Mouse (Mus musculus) lung, embryonic 16.5 days (tissue): ENCODE results near the gene Gyg. TPM values are rescaled to one million over a fixed set of nuclear protein-coding genes. Genes with fewer than 3 reads are reported as not detected.

ENCODE experiments used
- ATAC-seq: fragments of 200-750 bp; cut with Nextera tagmentation; 2 replicates; pipeline ENCODE4 v1.8.0; 2017; ENCODE audit warnings: low read depth, mild to moderate bottlenecking, moderate library complexity
- H3K27ac ChIP-seq: fragments of 300-500 bp; sonication (generic); 2 replicates; pipeline ENCODE4 v1.5.1; 2014; ENCODE audit warnings: mild to moderate bottlenecking, control low read depth, low read length
- H3K27me3 ChIP-seq: fragments of 300-500 bp; sonication (generic); 2 replicates; pipeline ENCODE4 v1.6.1; 2014; ENCODE audit warnings: low read depth, low read length, mixed read lengths; ENCODE audit not compliant: control insufficient read depth, insufficient read depth
- H3K36me3 ChIP-seq: fragments of 300-500 bp; sonication (generic); 2 replicates; pipeline ENCODE4 v1.6.1; 2014; ENCODE audit warnings: low read length; ENCODE audit not compliant: control insufficient read depth, insufficient read depth
- H3K4me1 ChIP-seq: fragments of 300-500 bp; sonication (generic); replicated peaks from 2 replicates; pipeline ENCODE4 v1.6.1; 2014; ENCODE audit warnings: low read length, mixed read lengths; ENCODE audit not compliant: control insufficient read depth, insufficient read depth
- H3K4me2 ChIP-seq: fragments of 300-500 bp; sonication (generic); 2 replicates; pipeline ENCODE4 v1.6.1; 2014; ENCODE audit warnings: low read depth, low read length, control low read depth
- H3K4me3 ChIP-seq: fragments of 300-500 bp; sonication (generic); 2 replicates; pipeline ENCODE4 v1.5.1; 2014; ENCODE audit warnings: mild to moderate bottlenecking, low read length, control low read depth
- H3K9ac ChIP-seq: fragments of 300-500 bp; sonication (generic); 2 replicates; pipeline ENCODE4 v1.6.1; 2014; ENCODE audit warnings: low read length, control low read depth
- H3K9me3 ChIP-seq: fragments of 300-500 bp; sonication (generic); 2 replicates; pipeline ENCODE4 v1.6.1; 2016; ENCODE audit warnings: low read length; ENCODE audit not compliant: control insufficient read depth
- WGBS: fragments of 180-500 bp; shearing (Covaris S2); extraction: QIAGEN DNeasy Blood & Tissue Kit; methylation state at CpG from one replicate; pipeline ENCODE4 v1.1.7; 2014; 5-methylcytosine and 5-hydroxymethylcytosine counted together
- polyA plus RNA-seq: library from polyadenylated mRNA; unstranded; fragments of >200 nt; fragmentation: Nextera tagmentation; extraction: Ambion mirVana; gene quantifications from 2 replicates; pipeline ENCODE4 v1.2.1, GENCODE M21; 2015

Gyg gene
- polyA plus RNA-seq, 1 experiment from 2014 or later, result 336 TPM

DNA sequence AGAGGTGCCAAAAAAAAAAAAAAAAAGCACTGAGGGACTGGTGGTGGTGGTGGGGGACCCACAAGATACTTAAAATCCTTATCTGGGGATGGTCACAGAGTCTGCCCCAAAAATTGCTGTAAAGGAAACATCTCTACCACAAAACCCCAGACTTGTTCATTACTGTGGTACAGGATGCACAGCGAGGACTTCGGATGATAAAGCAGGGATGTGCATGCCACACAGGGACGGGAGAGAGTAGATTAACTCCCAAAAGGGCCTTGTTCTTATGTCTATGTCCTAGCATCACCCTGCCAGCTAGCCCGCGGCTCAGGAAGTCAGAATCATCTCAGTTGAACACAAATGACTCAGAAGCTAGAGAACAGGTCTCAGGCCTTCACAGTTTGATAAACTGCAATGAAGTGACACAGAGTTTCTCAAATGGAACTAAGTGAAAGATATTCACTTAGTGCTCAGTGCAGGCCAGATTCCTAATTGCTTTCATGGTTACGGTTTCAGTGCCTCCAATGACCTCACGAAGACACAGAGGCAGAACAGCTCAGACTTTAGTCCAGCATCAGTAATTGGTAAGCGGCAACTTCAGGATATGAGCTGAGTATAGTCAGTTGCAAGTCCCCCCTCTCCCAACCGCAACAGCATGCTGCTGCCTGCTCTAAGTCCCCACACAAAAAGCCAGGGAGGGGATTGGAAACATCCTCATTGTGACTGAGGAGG, 18.1 kb downstream of the Gyg start:
- Histone ChIP-seq H3K4me2 (no peak overlapping the region), H3K27me3 (no peaks in the 10 kb centered on the region), H3K4me1 (peaks cover 14% of the 10 kb centered on the region), H3K27ac (no peak overlapping the region), H3K9ac (no peak overlapping the region), H3K9me3 (no peaks in the 10 kb centered on the region), H3K4me3 (no peak overlapping the region), H3K36me3 (peaks cover 24% of the 10 kb centered on the region)
- no peak for ATAC-seq
- 82% methylated on average over 9 of the region's 9 CpGs for WGBS

DNA sequence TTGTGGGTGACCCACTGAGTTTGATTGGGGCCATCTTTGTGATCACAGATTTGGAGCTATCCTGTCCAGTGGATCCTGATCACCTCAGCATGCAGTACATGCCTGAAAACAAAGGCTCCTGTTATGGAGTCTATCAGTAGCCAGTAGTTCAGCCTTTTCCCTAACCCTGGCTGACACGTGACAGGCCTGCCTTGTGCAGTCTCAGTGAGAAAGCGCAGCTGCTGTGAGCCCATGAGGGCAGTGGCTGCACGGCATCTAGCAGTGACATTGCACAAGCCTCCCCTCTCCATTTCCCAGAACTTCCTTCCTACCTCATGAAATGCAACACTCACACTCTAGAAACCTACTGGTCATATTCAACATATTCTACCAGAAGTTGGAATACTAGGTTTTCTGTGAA, 20.6 kb downstream of the Gyg start:
- H3K36me3 ChIP-seq, result peaks cover 22% of the 10 kb centered on the region
- peak overlapping the region; percentile 76 for H3K27ac ChIP-seq

DNA sequence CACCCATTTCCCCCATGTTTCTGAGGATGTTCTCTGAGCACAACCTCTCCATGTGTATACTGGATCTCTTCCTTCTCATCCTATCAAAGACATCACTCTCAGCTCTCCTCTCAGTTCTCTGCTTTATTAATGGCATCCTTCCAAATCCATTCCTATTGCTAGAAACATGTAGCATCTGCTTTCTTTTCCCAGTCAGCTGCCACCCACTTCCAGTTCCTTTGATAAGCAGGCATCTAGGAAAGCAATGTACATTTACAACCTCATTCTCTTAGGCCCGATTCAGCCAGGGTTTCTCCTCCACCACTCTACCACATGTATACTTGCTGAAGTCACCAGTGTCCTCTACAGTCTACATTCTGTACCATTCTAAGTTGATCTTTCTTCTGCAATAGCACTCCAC, 21.4 kb downstream of the Gyg start:
- H3K36me3 ChIP-seq, result peaks cover 18% of the 10 kb centered on the region
- no peaks in the 10 kb centered on the region for H3K27me3 ChIP-seq
- WGBS, result 57% methylated on average over 1 of the region's 1 CpGs
- peak; percentile 22 for ATAC-seq
- H3K27ac ChIP-seq, result peak overlapping the region; percentile 76
- no peak overlapping the region for H3K9ac ChIP-seq
- H3K4me2 ChIP-seq, result no peak overlapping the region
- H3K4me1 ChIP-seq, result peaks cover 26% of the 10 kb centered on the region
- H3K4me3 ChIP-seq, result no peak overlapping the region
- no peaks in the 10 kb centered on the region for H3K9me3 ChIP-seq

More for the DNA sequence above, 20.6 kb downstream of the Gyg start:
- Histone ChIP-seq H3K4me3 (no peak overlapping the region), H3K27me3 (no peaks in the 10 kb centered on the region), H3K4me1 (peaks cover 26% of the 10 kb centered on the region), H3K4me2 (no peak overlapping the region), H3K9me3 (no peaks in the 10 kb centered on the region), H3K9ac (no peak overlapping the region)
- 50% methylated on average over 3 of the region's 3 CpGs for WGBS
- peak; percentile 41 for ATAC-seq

DNA sequence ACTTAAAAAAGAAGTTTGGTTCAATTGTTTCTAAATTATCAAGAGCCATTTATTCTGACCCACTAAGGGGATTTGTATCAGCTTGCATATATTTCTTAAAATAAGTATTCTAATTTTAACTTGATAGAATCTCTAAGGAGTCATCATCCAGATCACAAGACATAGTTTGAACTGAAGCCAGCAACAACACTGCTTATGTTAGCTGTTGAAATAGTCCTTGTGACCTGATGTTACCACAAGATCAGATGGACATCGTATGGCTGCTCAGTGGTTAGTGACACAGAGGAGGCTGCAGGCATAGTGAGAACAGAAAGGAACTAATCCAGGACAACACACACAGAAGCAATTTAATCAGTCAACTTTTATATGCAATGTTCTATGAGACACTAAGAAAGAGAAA, 22.4 kb downstream of the Gyg start:
- H3K27me3 ChIP-seq, result no peaks in the 10 kb centered on the region
- 67% methylated on average over 1 of the region's 1 CpGs for WGBS
- no peak overlapping the region for H3K4me2 ChIP-seq
- H3K9me3 ChIP-seq, result no peaks in the 10 kb centered on the region
- H3K36me3 ChIP-seq, result peaks cover 16% of the 10 kb centered on the region
- H3K4me1 ChIP-seq, result peaks cover 26% of the 10 kb centered on the region
- H3K4me3 ChIP-seq, result no peak overlapping the region
- peak; percentile 6; the same call in 1 of the 2 replicates for ATAC-seq
- H3K9ac ChIP-seq, result no peak overlapping the region
- H3K27ac ChIP-seq, result peak overlapping the region; percentile 76

DNA sequence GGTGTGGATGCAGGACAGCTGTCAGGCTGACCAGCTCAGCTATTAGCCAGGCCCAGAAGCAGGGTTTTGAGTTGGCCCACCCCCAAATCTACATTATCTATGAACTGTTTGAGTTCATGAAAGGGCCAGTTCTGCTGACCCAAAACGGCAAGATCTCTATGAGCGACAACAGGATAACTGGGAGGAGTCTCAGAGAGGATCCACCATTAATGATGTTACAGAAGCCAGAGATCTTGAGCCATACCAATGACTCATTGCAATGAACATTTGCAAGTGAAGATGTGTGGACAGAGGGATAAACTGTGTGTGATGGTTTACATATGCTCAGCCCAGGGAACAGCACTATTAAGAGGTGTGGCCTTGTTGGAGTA, 23.8 kb downstream of the Gyg start:
- peak; percentile 89 for ATAC-seq

DNA sequence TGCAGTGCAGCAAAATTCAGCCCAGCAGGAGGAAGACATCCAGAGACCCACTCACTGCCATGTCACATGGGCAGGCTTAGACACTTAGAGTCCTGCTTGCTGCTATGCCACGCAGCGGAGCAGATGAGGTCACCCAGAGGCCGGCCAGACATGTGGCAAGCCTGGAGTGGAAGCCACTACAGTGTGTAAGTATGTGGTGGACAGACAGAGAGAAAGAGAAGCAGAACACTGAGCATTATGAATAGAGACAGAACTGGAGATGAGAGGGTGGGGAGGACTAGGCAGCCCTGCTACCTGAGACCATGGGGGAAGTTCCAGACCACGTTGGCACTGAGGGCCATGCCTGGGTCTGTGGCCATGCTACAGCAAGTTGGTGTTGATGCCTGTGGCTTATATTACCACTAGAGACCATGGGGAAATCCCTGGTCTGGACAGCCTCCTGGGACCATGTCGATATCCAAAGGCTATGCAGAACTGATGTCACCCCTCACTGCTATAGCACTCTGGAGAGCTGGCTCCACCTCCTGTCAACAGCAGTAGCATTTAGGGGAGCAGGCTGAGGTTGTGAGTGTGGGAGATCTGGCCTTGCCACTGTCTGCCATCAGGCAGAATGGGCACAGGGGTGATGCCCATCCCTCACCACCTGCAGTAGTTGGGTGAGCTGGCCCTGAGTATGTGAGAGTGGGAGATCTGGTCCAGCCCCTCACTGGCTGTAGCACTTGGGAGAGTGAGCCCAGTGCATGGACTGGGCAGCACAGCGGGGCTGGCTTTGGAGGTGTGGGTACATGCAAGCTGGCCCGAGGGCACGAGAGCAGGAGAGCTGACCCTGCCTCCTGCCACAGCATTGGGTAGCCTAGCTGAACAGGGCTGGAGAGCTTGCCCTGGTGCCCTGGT, 24.4 kb downstream of the Gyg start:
- ATAC-seq, result peak; percentile 27
- no peaks in the 10 kb centered on the region for H3K9me3 ChIP-seq
- H3K27me3 ChIP-seq, result no peaks in the 10 kb centered on the region
- H3K4me1 ChIP-seq, result peaks cover 29% of the 10 kb centered on the region
- H3K4me2 ChIP-seq, result no peak overlapping the region
- peaks cover 19% of the 10 kb centered on the region; the same call in 1 of the 2 replicates for H3K36me3 ChIP-seq
- no peak overlapping the region for H3K9ac ChIP-seq
- no peak overlapping the region for H3K4me3 ChIP-seq
- 49% methylated on average over 8 of the region's 8 CpGs for WGBS
- H3K27ac ChIP-seq, result peak overlapping the region; percentile 86

More for the DNA sequence above, 23.8 kb downstream of the Gyg start:
- WGBS, result 42% methylated on average over 2 of the region's 2 CpGs
- Histone ChIP-seq H3K36me3 (peaks cover 18% of the 10 kb centered on the region; the same call in 1 of the 2 replicates), H3K4me1 (peaks cover 30% of the 10 kb centered on the region), H3K4me3 (no peak overlapping the region), H3K4me2 (no peak overlapping the region), H3K9ac (no peak overlapping the region), H3K27ac (peak overlapping the region; percentile 86), H3K9me3 (no peaks in the 10 kb centered on the region), H3K27me3 (no peaks in the 10 kb centered on the region)

DNA sequence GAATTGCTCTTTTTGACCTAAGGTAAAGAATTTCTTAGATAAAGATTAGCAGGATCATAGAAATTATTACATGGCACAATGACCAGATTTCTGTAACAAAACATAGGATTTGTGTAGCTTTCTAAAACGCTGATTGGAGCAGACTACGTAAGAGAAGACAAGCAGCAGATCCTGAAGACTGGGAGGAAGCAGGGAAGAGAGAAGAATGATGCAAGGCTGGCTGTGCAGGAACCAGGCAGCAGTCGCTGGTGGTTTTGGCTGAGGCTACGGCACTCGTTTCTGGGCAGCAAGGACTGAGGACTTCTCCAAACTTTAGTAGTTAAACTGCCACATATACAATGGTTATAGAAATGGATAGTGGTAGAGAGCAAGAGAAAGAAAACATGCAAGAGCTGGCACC, 25.6 kb downstream of the Gyg start:
- peaks cover 16% of the 10 kb centered on the region; the same call in 1 of the 2 replicates for H3K36me3 ChIP-seq

DNA sequence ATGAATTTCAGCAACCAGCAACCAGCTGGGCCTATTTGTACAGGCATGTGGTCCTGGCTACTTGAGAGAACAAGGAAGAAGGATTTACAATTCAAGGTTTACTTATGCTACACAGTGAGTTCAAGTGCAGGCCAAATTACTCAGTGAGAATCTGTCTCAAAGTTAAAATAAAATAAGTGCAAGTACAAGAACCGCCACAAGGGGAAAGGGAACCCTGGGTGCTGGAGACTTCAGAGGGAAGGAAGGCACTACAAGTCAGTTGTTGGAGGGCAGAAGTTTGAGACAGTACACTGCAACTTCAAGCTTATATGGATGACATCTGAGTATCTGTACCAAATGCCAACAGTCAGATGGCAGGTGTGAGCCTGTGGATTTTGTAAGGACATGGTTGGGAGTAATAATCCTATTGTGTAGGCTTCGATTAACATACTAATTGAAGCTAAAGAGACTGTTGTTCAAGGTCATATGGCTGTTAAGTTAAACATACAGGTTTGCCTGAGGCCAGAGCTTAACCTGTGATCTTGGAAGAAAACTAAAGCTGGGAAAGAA, 28.0 kb downstream of the Gyg start:
- WGBS, result 74% methylated on average over 2 of the region's 2 CpGs
- H3K27ac ChIP-seq, result no peak overlapping the region
- H3K9ac ChIP-seq, result no peak overlapping the region
- H3K27me3 ChIP-seq, result no peaks in the 10 kb centered on the region
- H3K4me1 ChIP-seq, result peaks cover 17% of the 10 kb centered on the region
- H3K4me2 ChIP-seq, result no peak overlapping the region
- H3K4me3 ChIP-seq, result no peak overlapping the region
- H3K36me3 ChIP-seq, result peaks cover 18% of the 10 kb centered on the region
- no peaks in the 10 kb centered on the region for H3K9me3 ChIP-seq
- no peak for ATAC-seq

More for the DNA sequence above, 25.6 kb downstream of the Gyg start:
- H3K27me3 ChIP-seq, result no peaks in the 10 kb centered on the region
- 89% methylated on average over 5 of the region's 5 CpGs for WGBS
- no peaks in the 10 kb centered on the region for H3K9me3 ChIP-seq
- no peak overlapping the region for H3K9ac ChIP-seq
- H3K4me1 ChIP-seq, result peaks cover 25% of the 10 kb centered on the region
- no peak overlapping the region for H3K27ac ChIP-seq
- no peak overlapping the region for H3K4me2 ChIP-seq
- H3K4me3 ChIP-seq, result no peak overlapping the region
- ATAC-seq, result no peak

DNA sequence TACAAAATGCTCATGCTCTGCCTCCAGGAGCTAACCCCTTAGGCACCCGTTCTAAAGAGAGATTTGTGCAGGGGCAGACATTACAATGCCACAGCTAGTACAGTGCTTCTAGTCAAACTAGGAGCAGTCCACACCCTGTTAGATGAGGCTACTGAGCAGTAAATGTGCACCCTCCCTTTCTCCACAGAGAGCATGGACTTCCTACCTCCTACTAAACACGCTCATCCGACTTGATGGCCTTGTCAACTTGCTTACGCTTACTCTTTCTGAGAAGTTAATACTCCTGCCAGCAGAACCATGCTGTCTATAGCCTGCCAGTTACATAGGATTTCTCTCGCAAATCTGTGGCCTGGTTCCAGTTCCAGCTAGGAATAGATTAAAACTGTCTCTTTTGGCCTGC, 29.5 kb downstream of the Gyg start:
- Histone ChIP-seq H3K27me3 (no peaks in the 10 kb centered on the region), H3K27ac (0 out of 2 replicates have a peak overlapping the region, but pooled peaks have one; percentile 13), H3K36me3 (peaks cover 23% of the 10 kb centered on the region), H3K9me3 (no peaks in the 10 kb centered on the region), H3K9ac (no peak overlapping the region), H3K4me2 (no peak overlapping the region), H3K4me1 (peaks cover 11% of the 10 kb centered on the region), H3K4me3 (no peak overlapping the region)
- 72% methylated on average over 5 of the region's 5 CpGs for whole genome bisulfite sequencing
- peak; percentile 53 for ATAC-seq
